Mouse (Mus musculus): ENCODE measurements around the gene Olfr1446.

DNA sequence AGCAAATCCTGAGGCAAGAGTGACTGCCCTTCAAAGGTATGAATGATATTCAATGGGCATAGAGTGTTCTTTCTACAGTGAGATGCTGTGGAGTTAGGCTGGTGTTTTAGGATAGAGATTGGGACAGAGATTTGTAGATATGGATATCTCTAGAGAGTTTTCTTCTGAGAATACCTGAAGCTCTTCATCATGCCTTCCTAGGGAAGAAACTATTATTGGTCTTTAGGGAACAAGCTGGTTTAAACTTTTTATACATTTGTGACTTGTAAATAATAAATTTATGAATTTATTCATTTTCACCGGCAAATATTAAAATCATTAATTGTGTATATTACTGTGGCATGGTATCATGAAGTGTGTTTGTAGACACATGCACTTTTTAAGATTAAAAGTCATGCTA is 10.3 kb upstream of the Olfr1446 start, which contains the start of gene Olfr1447:
- TF ChIP-seq CTCF (IDR thresholded peaks at IDR 0.05; ENCODE audit: low read depth) (no peak), EP300 (IDR thresholded peaks at IDR 0.05; ENCODE audit: low read depth) (no peak)

All from heart, postnatal 0 days (tissue).